Mouse (Mus musculus): ENCODE measurements around the gene Vps37c.

DNA sequence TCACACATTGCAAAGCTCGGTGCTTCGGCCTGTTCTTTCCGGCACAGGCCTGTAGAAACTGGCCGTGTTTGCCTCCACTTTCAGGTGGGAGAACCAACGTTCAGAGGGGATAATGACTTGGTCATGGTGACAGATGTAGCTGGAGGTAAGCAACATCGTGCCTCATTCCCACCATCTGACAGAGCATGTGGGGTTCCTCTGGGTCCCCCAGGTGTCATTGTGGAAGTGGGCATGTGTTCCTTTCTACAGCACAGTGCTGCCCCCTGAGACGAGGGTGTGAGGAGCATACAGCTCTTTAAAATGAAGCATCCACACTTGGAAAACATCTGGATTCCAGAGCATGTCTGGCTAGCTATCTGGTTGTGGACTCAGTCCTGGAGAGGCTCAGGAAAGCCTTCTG, 46.0 kb downstream of the Vps37c start:
- TF ChIP-seq POLR2A (IDR thresholded peaks at IDR 0.05; ENCODE audit: insufficient read depth, low read depth, low read length) (no peak), CTCF (IDR thresholded peaks at IDR 0.05) (no peak), EP300 (IDR thresholded peaks at IDR 0.05; ENCODE audit: insufficient read depth, low read depth, low read length) (no peak)
